Mouse (Mus musculus): ENCODE measurements around the gene Gm2012.
"Not testable (repeated sequence)": the region's sequence is repeated elsewhere in the genome, so short reads cannot be mapped to it uniquely, and the experiment has no call there.

The Gm2012 gene

GRCm38 (mm10) chrX:26231255-26231654 lies at the start of gene Gm2012:
Gene Gm2012 (minus strand): TSS chrX:26231355.
- DNase-seq (ENCODE audit: low spot score): not testable (repeated sequence)

DNA sequence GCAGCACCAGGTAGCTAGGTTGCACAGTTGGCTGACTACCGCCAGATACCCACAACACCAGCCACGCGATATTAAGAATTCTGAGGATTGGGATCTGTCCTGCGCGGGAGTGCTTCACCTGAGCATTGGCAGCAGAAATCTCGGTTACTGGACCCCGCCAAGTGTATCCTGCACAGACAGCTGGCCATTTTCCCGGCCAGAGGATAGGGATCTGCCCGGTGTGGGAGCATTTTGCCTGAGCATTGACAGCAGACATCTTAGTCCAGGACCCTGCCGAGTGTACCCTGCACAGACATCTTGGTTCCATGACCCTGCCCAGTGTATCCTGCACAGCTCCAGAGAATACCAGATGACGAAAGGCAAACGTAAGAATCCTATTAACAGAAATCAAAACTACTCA lies 72.0 kb downstream of the Gm2012 start:
- DNase-seq (ENCODE audit: low spot score): not testable (repeated sequence)

Data from yolk sac, embryonic 10.5 days (tissue).